Mouse (Mus musculus) adipose tissue, adult 10 weeks (tissue): ENCODE measurements around the gene Olfr221. TPM values are rescaled to one million over a fixed set of nuclear protein-coding genes. Genes with fewer than 3 reads are reported as not detected.

Experiments used
- polyA plus RNA-seq: library from polyadenylated mRNA; stranded (reverse); fragments of 350-450 nt; fragmentation: Illumina TruSeq; extraction: RNeasy Lipid Tissue Mini Kit (QIAGEN cat#74804); gene quantifications from one replicate; pipeline ENCODE4 v1.2.3, GENCODE M21; 2014; ENCODE audit warnings: low read depth, low replicate concordance

The Olfr221 gene
- not detected for polyA plus RNA-seq

DNA sequence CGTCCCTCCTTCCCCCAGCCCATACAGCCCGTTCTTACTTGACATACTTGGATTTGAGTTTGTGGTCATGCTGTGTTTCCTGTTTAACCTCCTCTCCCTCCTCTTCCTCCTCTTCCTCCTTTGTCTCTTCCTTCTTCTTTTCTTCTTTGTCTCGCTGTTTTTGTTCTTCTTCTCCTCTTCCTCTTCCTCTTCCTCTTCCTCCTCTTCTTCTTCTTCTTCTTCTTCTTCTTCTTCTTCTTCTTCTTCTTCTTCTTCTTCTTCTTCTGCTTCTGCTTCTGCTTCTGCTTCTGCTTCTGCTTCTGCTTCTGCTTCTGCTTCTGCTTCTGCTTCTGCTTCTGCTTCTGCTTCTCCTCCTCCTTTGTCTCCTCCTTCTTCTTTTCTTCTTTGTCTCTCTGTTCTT, at the start of gene Olfr221:
TSS of gene Olfr221 (minus strand) at position 101 of the 400 bp plus-strand sequence.

DNA sequence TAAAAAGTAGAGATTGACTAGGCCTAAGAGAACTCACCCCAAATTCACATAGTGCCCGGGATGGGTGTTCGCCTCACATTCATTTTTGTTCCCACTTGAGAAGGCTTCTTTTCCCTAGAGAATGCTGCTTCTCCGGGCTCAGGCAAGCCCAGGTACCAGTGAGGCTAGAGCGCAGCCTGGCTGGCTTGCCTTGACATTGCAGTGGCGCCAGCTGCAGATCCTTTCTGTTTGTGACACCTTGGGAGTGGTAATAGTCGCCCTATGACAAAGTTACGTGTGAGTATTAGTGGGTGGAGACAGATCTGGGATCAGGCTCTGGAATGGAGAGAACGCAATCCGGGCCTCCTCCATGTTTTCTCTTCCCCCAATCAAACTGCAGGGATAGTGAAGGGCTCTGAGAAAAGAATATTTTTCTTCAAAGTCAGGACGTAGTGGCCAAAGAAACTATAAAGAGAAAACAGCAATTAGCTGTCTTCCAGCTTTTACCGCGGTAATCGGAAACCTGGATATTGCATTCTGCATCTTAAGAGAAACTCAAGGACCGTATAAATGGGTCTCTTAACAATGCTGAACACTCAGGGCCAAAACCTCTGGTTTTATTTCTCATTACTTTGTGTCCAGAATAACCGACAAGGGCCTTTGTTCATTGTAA, 21.6 kb downstream of the Olfr221 start, which contains the start of gene Zfp219:
TSS of gene Zfp219 (minus strand) at position 248 of the 652 bp plus-strand sequence.

DNA sequence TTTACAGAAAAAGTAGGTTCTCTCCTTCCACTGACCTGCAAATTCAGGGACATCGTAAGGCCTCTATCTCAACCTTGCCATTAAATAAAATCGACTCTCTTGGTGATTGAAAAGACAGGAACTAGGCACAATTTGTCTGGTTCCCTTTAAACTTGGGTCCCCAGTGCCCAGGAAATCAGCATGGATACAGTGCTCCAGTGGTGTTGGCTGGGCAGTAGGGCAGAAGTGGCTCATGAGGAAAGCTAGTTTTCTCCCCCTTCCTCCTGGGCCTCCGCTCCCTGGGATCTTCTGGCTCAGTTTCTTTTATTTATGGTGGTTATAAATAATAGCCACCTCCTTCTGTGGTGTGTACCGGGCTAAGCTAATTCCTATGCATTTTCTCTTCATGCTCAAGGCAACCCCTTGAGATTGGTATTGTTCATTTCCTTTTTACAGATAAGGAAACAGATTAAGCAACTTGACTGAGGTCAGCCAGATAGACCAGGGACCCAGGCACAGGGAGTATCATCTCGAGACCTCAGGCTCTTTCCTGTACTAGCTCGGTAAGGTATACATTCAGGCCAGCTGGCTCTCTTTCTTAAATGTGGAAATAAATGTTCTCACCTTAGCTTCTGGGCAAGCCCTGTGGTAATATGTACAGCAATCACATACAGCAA, 26.7 kb downstream of the Olfr221 start, which contains the start of gene Tmem253:
TSS of gene Tmem253 (plus strand) at position 214 of the 656 bp plus-strand sequence.

DNA sequence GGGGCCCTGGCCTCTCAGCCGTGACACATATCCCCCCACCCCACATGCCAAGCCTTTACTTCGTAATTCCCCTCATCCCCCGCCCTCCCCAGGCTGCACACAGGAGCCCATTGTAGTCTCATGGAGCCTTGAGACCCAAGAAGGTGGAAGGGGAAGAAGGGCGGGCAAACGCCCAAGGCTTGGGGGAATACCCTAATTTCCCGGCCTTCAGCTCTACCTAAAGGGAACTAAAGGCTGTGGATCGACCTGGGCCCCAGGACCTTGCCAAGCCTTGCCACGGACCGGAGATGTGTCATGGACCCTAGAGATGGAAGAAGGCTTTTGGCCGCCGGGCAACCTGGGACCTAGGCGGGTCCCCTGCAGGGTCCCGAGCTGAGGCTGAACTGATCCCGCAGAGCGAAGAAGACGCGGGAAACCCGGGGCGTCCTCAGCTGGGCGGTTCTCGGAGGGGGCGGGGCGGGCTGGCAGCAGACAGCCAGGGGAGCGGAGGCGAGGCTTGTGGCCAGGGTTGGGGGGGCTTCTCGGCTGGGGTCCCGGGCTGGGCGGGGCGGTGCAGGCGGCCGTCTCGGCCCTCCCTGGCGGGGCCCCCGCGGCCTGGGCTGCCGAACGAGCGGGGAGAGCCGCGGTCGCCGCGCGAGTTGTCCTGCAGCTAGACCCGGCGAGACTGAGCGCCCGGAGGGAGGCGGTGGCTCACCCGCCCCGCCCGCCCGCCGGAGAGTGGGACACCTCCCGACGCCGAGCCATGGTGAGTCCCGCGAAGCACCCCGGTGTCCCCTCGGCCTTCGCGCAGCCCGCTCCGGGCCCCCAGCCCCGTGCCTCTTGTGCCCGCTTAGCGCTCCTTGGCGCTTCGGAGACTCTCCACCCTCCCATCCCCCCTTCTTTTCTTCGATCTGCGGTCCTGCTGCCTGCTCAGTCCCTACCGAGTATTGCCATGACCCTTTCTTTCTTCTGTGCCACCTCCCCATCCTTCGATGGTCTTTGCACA, 57.7 kb downstream of the Olfr221 start, which contains the start of gene Arhgef40:
TSS of gene Arhgef40 (plus strand) at position 473 of the 985 bp plus-strand sequence.

Other genes starting within 250 kb of the Olfr221 start
- not detected for gene AY358078, start 242.4 kb downstream of the Olfr221 start, polyA plus RNA-seq
- gene Ear6, start 188.8 kb downstream of the Olfr221 start, polyA plus RNA-seq: not detected
- 20.3 TPM for gene Mettl17, start 157.6 kb downstream of the Olfr221 start, polyA plus RNA-seq
- 0.77 TPM for gene Slc39a2, start 149.6 kb downstream of the Olfr221 start, polyA plus RNA-seq
- gene Ndrg2, start 128.3 kb downstream of the Olfr221 start, polyA plus RNA-seq: 209 TPM
- 21.8 TPM for gene Tppp2, start 124.0 kb downstream of the Olfr221 start, polyA plus RNA-seq
- 287 TPM for gene Rnase13, start 119.7 kb downstream of the Olfr221 start, polyA plus RNA-seq
- 99.4 TPM for gene Arhgef40, start 57.7 kb downstream of the Olfr221 start, polyA plus RNA-seq
- gene Tmem253, start 26.8 kb downstream of the Olfr221 start, polyA plus RNA-seq: 0.73 TPM
- gene Zfp219, start 21.7 kb downstream of the Olfr221 start, polyA plus RNA-seq: 41.8 TPM
- gene Hnrnpc, start 61.6 kb upstream of the Olfr221 start, polyA plus RNA-seq: 150 TPM
- gene Rpgrip1, start 68.2 kb upstream of the Olfr221 start, polyA plus RNA-seq: 10.8 TPM
- 29.6 TPM for gene Supt16, start 155.0 kb upstream of the Olfr221 start, polyA plus RNA-seq
- gene Chd8, start 215.3 kb upstream of the Olfr221 start, polyA plus RNA-seq: 49.0 TPM
- gene Tox4, start 236.7 kb upstream of the Olfr221 start, polyA plus RNA-seq: 22.7 TPM
- 11.5 TPM for gene Rab2b, start 237.1 kb upstream of the Olfr221 start, polyA plus RNA-seq